Mouse (Mus musculus) small intestine, adult 2 months (tissue): Measurements from ENCODE around the gene Cst7. TPM values are rescaled to one million over a fixed set of nuclear protein-coding genes. Genes with fewer than 3 reads are reported as not detected.

Experiments
- H3K27ac ChIP-seq: fragments of 200-500 bp; 2 replicates; pipeline ENCODE4 v1.5.1; 2012; ENCODE audit warnings: low read depth, low read length, control low read depth, inconsistent platforms; ENCODE audit not compliant: insufficient read depth
- H3K27me3 ChIP-seq: fragments of 200-500 bp; 2 replicates; pipeline ENCODE4 v1.6.1; 2012; ENCODE audit warnings: mild to moderate bottlenecking, moderate library complexity, low read length, inconsistent platforms; ENCODE audit not compliant: control insufficient read depth, insufficient read depth
- H3K36me3 ChIP-seq: fragments of 200-500 bp; 2 replicates; pipeline ENCODE4 v1.6.1; 2012; ENCODE audit warnings: mild to moderate bottlenecking, low read length, control low read depth, inconsistent platforms; ENCODE audit not compliant: control insufficient read depth, insufficient read depth
- H3K4me1 ChIP-seq: fragments of 200-500 bp; 2 replicates; pipeline ENCODE4 v1.6.1; 2012; ENCODE audit warnings: low read length, inconsistent platforms, mixed read lengths; ENCODE audit not compliant: control insufficient read depth, insufficient read depth, insufficient read length
- H3K4me3 ChIP-seq: fragments of 200-500 bp; 2 replicates; pipeline ENCODE4 v1.5.1; 2012; ENCODE audit warnings: low read depth, mild to moderate bottlenecking, control low read depth, inconsistent platforms, low read length, moderate library complexity
- CTCF ChIP-seq: fragments of 200-500 bp; IDR thresholded peaks from 2 replicates; pipeline ENCODE4 v1.5.1; 2012; ENCODE audit warnings: low read depth, mild to moderate bottlenecking, control low read depth, inconsistent platforms, low read length, moderate library complexity, mixed read lengths; ENCODE audit not compliant: insufficient replicate concordance, insufficient read length; ENCODE audit errors: extremely low read depth
- POLR2A ChIP-seq: fragments of 200-500 bp; IDR thresholded peaks from 2 replicates; pipeline ENCODE4 v1.6.1; 2012; ENCODE audit warnings: low read depth, mild to moderate bottlenecking, control low read depth, inconsistent platforms, low read length, moderate library complexity
- WGBS: fragments of 180-500 bp; shearing (Covaris S2); methylation state at CpG from one replicate; pipeline ENCODE4 v1.1.7; 2018; 5-methylcytosine and 5-hydroxymethylcytosine counted together
- polyA plus RNA-seq: library from polyadenylated mRNA; depleted of rRNA; stranded (reverse); fragments of >200 nt; gene quantifications from 2 replicates; pipeline ENCODE4 v1.2.3, GENCODE M21; 2012

The Cst7 gene
- polyA plus RNA-seq, 1 experiment = 3.5 TPM

- 81% methylated on average over 2 of the region's 2 CpGs for WGBS
- TF ChIP-seq POLR2A = no peak
- no peak for TF ChIP-seq CTCF
- Histone ChIP-seq H3K4me3 (no peak overlapping the region), H3K27ac (no peak overlapping the region), H3K27me3 (no peaks in the 10 kb centered on the region), H3K36me3 (no peaks in the 10 kb centered on the region), H3K4me1 (no peaks in the 10 kb centered on the region; the same call in 1 of the 2 replicates)
Measured at GRCm38 (mm10) chr2:150604802-150605201, 34.6 kb downstream of the Cst7 start.

- H3K27me3 ChIP-seq = no peaks in the 10 kb centered on the region; the same call in 1 of the 2 replicates
- TF ChIP-seq POLR2A = no peak
- H3K27ac ChIP-seq = no peak overlapping the region
- 19% methylated on average over 1 of the region's 1 CpGs for WGBS
- no peaks in the 10 kb centered on the region; the same call in 1 of the 2 replicates for H3K4me1 ChIP-seq
- H3K4me3 ChIP-seq = no peak overlapping the region
- no peaks in the 10 kb centered on the region for H3K36me3 ChIP-seq
Measured at GRCm38 (mm10) chr2:150607086-150607485, 36.9 kb downstream of the Cst7 start.

GRCm38 (mm10) chr2:150608087-150608799 lies 38.0 kb downstream of the Cst7 start, which contains the start of gene Apmap:
Gene Apmap (minus strand): TSS chr2:150608567.
- Histone ChIP-seq H3K4me3 (peak within 1 kb of the TSS; percentile 94), H3K27ac (no peak within 1 kb of the TSS), H3K4me1 (no peaks in the 10 kb centered on the region; the same call in 1 of the 2 replicates), H3K27me3 (no peaks in the 10 kb centered on the region; the same call in 1 of the 2 replicates), H3K36me3 (no peaks in the 10 kb centered on the region)
- WGBS = under 1% methylated on average over 42 of the region's 42 CpGs
- peak; percentile 45 for TF ChIP-seq POLR2A
- TF ChIP-seq CTCF = no peak

- TF ChIP-seq CTCF = no peak
- no peak for TF ChIP-seq POLR2A
- H3K27ac ChIP-seq = no peak overlapping the region
- 1% methylated on average over 10 of the region's 10 CpGs for WGBS
Measured at GRCm38 (mm10) chr2:150608872-150609560, 38.8 kb downstream of the Cst7 start.

GRCm38 (mm10) chr2:150610097-150610496 lies 39.9 kb downstream of the Cst7 start:
- H3K4me3 ChIP-seq = no peak overlapping the region
- TF ChIP-seq POLR2A (no peak), CTCF (no peak)
- no peaks in the 10 kb centered on the region; the same call in 1 of the 2 replicates for H3K27me3 ChIP-seq
- no peak overlapping the region for H3K27ac ChIP-seq
- H3K36me3 ChIP-seq = no peaks in the 10 kb centered on the region
- 35% methylated on average over 3 of the region's 3 CpGs for WGBS
- no peaks in the 10 kb centered on the region; the same call in 1 of the 2 replicates for H3K4me1 ChIP-seq

More at GRCm38 (mm10) chr2:150608872-150609560, 38.8 kb downstream of the Cst7 start:
- Histone ChIP-seq H3K36me3 (no peaks in the 10 kb centered on the region), H3K27me3 (no peaks in the 10 kb centered on the region; the same call in 1 of the 2 replicates), H3K4me1 (no peaks in the 10 kb centered on the region; the same call in 1 of the 2 replicates), H3K4me3 (peak overlapping the region; percentile 94)

- Histone ChIP-seq H3K27ac (no peak overlapping the region), H3K4me1 (no peaks in the 10 kb centered on the region), H3K36me3 (peaks cover 39% of the 10 kb centered on the region), H3K4me3 (no peak overlapping the region), H3K27me3 (no peaks in the 10 kb centered on the region)
- TF ChIP-seq POLR2A (no peak), CTCF (no peak)
- WGBS = 73% methylated on average over 3 of the region's 3 CpGs
Measured at GRCm38 (mm10) chr2:150621698-150622097, 51.5 kb downstream of the Cst7 start.

- H3K27me3 ChIP-seq = no peaks in the 10 kb centered on the region
- H3K4me3 ChIP-seq = no peak overlapping the region
- H3K27ac ChIP-seq = no peak overlapping the region
- H3K4me1 ChIP-seq = no peaks in the 10 kb centered on the region
- H3K36me3 ChIP-seq = peaks cover 42% of the 10 kb centered on the region
- TF ChIP-seq POLR2A (no peak), CTCF (no peak)
- whole genome bisulfite sequencing = 93% methylated on average over 3 of the region's 3 CpGs
Measured at GRCm38 (mm10) chr2:150623957-150624356, 53.7 kb downstream of the Cst7 start.
